Mouse (Mus musculus) heart, embryonic 16.5 days (tissue): ENCODE measurements around the gene Polr2f. TPM values are rescaled to one million over a fixed set of nuclear protein-coding genes. Genes with fewer than 3 reads are reported as not detected.

Source experiments
- ATAC-seq: fragments of 200-750 bp; cut with Nextera tagmentation; replicated peaks from 2 replicates; pipeline ENCODE4 v1.8.0; 2017; ENCODE audit warnings: moderate number of reproducible peaks; ENCODE audit not compliant: insufficient read depth, low FRiP score; ENCODE audit errors: extremely low read depth
- H3K27ac ChIP-seq: fragments of 300-500 bp; sonication (generic); 2 replicates; pipeline ENCODE4 v1.5.1; 2014; ENCODE audit warnings: mild to moderate bottlenecking, low read length, control low read depth, moderate library complexity
- H3K27me3 ChIP-seq: fragments of 300-500 bp; sonication (generic); 2 replicates; pipeline ENCODE4 v1.6.1; 2014; ENCODE audit warnings: low read length, mixed read lengths; ENCODE audit not compliant: control insufficient read depth, insufficient read depth
- H3K36me3 ChIP-seq: fragments of 300-500 bp; sonication (generic); 2 replicates; pipeline ENCODE4 v1.6.1; 2014; ENCODE audit not compliant: control insufficient read depth, insufficient read depth
- H3K4me1 ChIP-seq: fragments of 300-500 bp; sonication (generic); 2 replicates; pipeline ENCODE4 v1.6.1; 2014; ENCODE audit warnings: low read length, mixed read lengths; ENCODE audit not compliant: control insufficient read depth, insufficient read depth
- H3K4me2 ChIP-seq: fragments of 300-500 bp; sonication (generic); 2 replicates; pipeline ENCODE4 v1.6.1; 2014; ENCODE audit warnings: low read depth, mild to moderate bottlenecking, control low read depth, low read length
- H3K4me3 ChIP-seq: fragments of 300-500 bp; sonication (generic); 2 replicates; pipeline ENCODE4 v1.5.1; 2014; ENCODE audit warnings: mild to moderate bottlenecking, control low read depth, low read length
- H3K9ac ChIP-seq: fragments of 300-500 bp; sonication (generic); 2 replicates; pipeline ENCODE4 v1.6.1; 2014; ENCODE audit warnings: low read length, control low read depth
- H3K9me3 ChIP-seq: fragments of 300-500 bp; sonication (generic); replicated peaks from 2 replicates; pipeline ENCODE4 v1.6.1; 2016; ENCODE audit warnings: low read length; ENCODE audit not compliant: control insufficient read depth
- WGBS: fragments of 180-500 bp; shearing (Covaris S2); extraction: QIAGEN DNeasy Blood & Tissue Kit; methylation state at CpG from one replicate; pipeline ENCODE4 v1.1.7; 2014; 5-methylcytosine and 5-hydroxymethylcytosine counted together
- polyA plus RNA-seq: library from polyadenylated mRNA; unstranded; fragments of >200 nt; fragmentation: Nextera tagmentation; extraction: Ambion mirVana; gene quantifications from 2 replicates; pipeline ENCODE4 v1.2.1, GENCODE M21; 2015

Gene Polr2f
- polyA plus RNA-seq: 222 and 262 TPM in 2 replicates

DNA sequence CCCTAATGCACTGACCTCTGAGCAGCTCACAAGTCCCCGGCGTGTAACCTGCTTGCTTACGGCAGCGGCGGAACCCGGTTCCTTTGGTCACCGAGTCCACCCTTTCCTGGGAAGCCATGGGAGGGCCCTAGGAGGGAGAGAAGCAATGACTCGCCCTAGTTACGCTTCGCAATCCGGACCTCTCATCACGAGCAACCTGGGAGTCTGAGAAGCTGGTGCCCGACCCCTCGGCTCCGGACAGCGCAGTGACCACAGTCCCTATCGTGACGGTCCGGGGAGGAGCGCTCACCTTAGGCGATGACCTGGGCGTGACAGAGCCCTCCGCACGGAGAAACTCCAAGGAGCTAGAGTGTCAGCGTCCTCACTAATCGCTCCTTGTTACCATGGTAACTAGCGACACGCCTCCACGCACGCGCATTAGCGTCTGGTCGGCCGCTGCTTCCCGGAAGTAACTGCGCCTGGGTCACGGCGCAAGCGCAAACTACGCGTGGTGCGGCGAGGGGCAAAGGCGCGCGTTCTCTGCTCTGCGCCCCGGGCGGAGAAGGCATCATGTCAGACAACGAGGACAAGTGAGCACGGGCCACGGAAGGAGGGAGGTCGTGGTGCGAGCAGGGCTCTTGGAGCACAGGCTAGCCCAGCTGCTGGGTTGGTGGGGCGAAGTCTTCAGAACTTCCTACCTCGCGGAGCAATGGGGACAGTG, at the start of gene Polr2f, which contains the start of gene 1700088E04Rik:
Gene Polr2f (plus strand): TSS at position 144 of the 700 bp plus-strand sequence.
Gene 1700088E04Rik (minus strand): TSS at position 388 of the 700 bp plus-strand sequence.
- H3K27me3 ChIP-seq: no peaks in the 10 kb centered on the region
- peaks cover 8% of the 10 kb centered on the region; the same call in 1 of the 2 replicates for H3K36me3 ChIP-seq
- peak; percentile 90 for ATAC-seq
- peak within 1 kb of the TSS; percentile 58 for H3K27ac ChIP-seq
- H3K4me2 ChIP-seq: peak within 1 kb of the TSS; percentile 92
- peaks cover 14% of the 10 kb centered on the region for H3K4me1 ChIP-seq
- WGBS: under 1% methylated on average over 57 of the region's 57 CpGs
- peak within 1 kb of the TSS; percentile 82 for H3K4me3 ChIP-seq
- H3K9me3 ChIP-seq: no peaks in the 10 kb centered on the region
- peak within 1 kb of the TSS; percentile 88 for H3K9ac ChIP-seq

DNA sequence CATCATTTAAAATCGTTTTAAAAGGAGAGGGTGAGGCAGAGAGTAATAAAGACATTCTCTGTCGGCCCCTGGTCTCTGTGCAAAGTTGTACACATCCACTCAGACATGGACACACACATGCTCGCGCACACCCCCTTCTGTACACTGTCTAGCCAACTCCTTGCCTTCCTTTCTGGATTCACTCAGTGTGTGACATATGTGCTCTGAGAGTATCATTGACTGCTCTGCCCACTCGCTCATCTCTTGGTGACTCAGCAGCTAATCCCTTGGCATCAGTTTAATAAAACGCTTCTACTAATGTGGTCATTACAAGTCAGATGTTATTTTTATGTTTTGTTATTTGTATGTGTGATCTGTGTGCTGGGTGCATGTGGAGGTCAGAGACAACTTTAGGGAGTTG, 48.5 kb upstream of the Polr2f start:
- no peak for ATAC-seq
- Histone ChIP-seq H3K4me3 (no peak overlapping the region), H3K4me1 (peaks cover 11% of the 10 kb centered on the region), H3K36me3 (peaks cover 54% of the 10 kb centered on the region), H3K27ac (no peak overlapping the region), H3K9me3 (no peaks in the 10 kb centered on the region), H3K4me2 (no peak overlapping the region), H3K27me3 (no peaks in the 10 kb centered on the region), H3K9ac (no peak overlapping the region)
- 85% methylated on average over 6 of the region's 6 CpGs for WGBS

DNA sequence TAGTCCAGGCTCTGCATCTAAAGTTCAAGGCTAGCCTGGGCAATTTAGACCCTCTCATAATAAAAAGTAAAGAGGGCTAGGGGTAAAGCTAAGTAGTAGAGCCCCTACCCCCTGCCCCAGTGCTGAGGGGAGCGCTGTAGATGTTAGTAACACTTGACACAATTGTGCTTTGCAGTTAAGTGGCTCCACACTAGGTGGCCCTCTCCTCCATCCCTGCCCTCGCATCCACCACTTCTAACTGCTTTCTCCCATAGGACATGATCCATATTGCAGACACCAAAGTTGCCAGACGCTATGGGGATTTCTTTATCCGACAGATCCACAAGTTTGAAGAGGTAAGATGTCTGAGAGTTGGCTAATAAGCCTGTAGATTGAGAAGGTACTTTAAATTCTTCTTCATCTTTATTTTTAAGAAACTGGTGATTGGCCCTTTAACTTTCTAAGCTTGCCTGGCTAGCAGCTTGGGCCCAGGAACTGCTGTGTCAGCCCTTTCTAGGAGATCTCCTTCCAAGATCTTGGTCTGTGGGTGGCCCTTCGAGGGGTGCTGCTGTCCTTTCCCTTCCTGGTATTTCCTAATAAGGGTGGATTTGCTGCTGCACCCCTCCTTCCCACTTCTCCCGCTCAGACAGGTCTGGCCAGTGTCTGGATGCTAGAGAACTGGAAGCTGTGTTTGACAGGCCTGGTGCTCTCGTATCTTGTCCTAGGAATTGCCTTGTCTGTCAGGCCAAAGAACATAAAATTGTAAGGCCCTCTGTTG, 47.5 kb upstream of the Polr2f start:
- H3K36me3 ChIP-seq: peaks cover 47% of the 10 kb centered on the region

DNA sequence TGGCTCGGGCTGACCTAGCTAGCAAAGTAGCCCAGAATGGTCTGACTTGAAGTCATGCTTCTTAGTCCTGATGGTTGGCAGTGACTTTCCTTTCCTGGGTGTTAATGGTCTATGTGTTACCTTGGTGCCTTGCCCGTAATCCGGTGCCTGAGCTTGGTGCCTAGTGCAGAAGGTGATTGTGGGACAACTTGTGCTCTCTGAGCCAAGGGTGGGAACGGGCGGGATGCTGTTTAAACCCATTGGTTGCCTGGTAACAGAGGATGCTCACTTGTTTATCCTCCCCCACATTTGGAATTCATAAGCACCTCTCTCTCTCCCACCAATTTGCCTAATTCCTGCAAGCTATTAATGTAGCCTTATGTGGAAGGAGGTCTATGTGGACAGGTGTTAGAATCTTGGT, 45.3 kb upstream of the Polr2f start:
- Histone ChIP-seq H3K4me1 (peaks cover 42% of the 10 kb centered on the region), H3K36me3 (peaks cover 30% of the 10 kb centered on the region), H3K4me2 (no peak overlapping the region), H3K4me3 (no peak overlapping the region), H3K27ac (no peak overlapping the region), H3K9me3 (no peaks in the 10 kb centered on the region), H3K9ac (no peak overlapping the region), H3K27me3 (no peaks in the 10 kb centered on the region)
- 84% methylated on average over 5 of the region's 5 CpGs for WGBS
- ATAC-seq: no peak

More for the DNA sequence above, 47.5 kb upstream of the Polr2f start:
- no peaks in the 10 kb centered on the region for H3K9me3 ChIP-seq
- 45% methylated on average over 7 of the region's 7 CpGs for WGBS
- no peak overlapping the region for H3K4me2 ChIP-seq
- H3K9ac ChIP-seq: 0 out of 2 replicates have a peak overlapping the region, but pooled peaks have one; percentile 25
- no peak overlapping the region for H3K4me3 ChIP-seq
- no peak for ATAC-seq
- H3K4me1 ChIP-seq: peaks cover 21% of the 10 kb centered on the region
- H3K27ac ChIP-seq: no peak overlapping the region
- H3K27me3 ChIP-seq: no peaks in the 10 kb centered on the region

DNA sequence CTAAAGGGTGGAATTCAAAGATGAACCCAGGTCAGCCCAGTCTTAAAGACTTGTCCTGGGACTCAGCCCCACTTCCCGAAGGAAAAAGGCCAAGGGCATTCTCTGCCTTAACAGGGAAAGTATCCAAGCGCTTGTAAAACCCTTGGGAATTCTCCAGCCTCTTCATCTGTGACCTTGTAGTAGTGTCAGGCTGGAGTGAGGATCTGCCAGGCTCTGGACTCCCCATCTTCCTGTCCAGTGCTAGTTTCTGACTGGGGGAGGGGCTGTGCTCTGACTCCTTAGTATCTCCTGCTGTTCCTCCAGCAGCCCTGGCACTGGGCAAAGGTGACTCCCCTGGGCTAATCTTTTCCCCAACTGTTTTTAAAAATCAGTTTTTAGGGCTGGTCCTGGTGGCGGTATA, 44.3 kb upstream of the Polr2f start:
- no peak overlapping the region for H3K4me2 ChIP-seq
- peak overlapping the region; percentile 68 for H3K9ac ChIP-seq
- peaks cover 24% of the 10 kb centered on the region for H3K36me3 ChIP-seq
- H3K27ac ChIP-seq: peak overlapping the region; percentile 99
- 43% methylated on average over 3 of the region's 3 CpGs for WGBS
- no peak for ATAC-seq
- H3K4me1 ChIP-seq: peaks cover 53% of the 10 kb centered on the region
- no peaks in the 10 kb centered on the region for H3K27me3 ChIP-seq
- no peaks in the 10 kb centered on the region for H3K9me3 ChIP-seq
- H3K4me3 ChIP-seq: no peak overlapping the region

DNA sequence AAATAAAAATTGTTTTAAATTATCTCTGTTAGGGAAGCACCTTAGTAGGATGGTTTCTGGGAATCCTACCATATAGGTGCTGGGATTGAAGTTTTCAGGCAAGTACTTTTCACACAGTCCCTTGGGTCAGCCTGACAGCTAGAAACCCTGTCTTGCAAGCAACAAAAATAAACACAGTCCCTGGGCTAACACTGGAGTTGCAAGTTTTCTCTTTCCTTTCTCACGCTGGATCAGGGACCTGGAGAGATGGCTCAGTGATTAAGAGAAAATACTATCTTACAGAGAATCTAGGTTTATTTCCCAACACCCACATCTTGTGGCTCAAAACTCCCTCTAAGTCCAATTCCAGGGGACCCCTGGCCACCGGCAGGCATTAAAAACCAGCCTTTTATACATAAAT, 43.7 kb upstream of the Polr2f start:
- H3K9ac ChIP-seq: peak overlapping the region; percentile 68
- peaks cover 54% of the 10 kb centered on the region for H3K4me1 ChIP-seq
- no peaks in the 10 kb centered on the region for H3K27me3 ChIP-seq
- no peaks in the 10 kb centered on the region for H3K9me3 ChIP-seq
- H3K27ac ChIP-seq: peak overlapping the region; percentile 99
- ATAC-seq: peak; percentile 22; the same call in 1 of the 2 replicates
- no peak overlapping the region for H3K4me3 ChIP-seq
- peak overlapping the region; percentile 53 for H3K4me2 ChIP-seq
- WGBS: 11% methylated on average over 2 of the region's 2 CpGs
- H3K36me3 ChIP-seq: peaks cover 18% of the 10 kb centered on the region; the same call in 1 of the 2 replicates

DNA sequence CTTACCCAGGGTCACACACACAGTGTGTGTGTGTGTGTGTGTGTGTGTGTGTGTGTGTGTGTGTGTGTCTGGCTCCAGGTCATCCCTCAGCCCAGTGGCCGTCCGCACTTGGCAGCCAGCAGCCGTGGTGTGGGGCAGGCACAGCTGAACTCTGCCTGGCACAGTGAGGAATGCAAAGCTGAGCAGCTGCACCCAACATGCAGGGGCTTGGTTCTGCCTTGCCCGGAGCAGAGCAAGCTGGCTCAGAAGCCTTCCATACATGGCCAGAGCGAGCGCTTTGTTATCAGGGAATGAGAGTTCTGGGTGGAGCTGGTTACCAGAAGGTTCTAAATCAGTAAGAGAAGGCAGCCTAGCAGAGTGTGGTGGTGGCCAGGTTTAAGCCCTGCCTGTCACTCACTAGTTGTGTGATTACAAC, 43.2 kb upstream of the Polr2f start:
- no peak overlapping the region for H3K4me3 ChIP-seq
- H3K27me3 ChIP-seq: no peaks in the 10 kb centered on the region
- peak; percentile 91 for ATAC-seq
- peak overlapping the region; percentile 53 for H3K4me2 ChIP-seq
- WGBS: 12% methylated on average over 6 of the region's 6 CpGs
- peaks cover 15% of the 10 kb centered on the region; the same call in 1 of the 2 replicates for H3K36me3 ChIP-seq
- peaks cover 54% of the 10 kb centered on the region for H3K4me1 ChIP-seq
- H3K9me3 ChIP-seq: no peaks in the 10 kb centered on the region
- H3K9ac ChIP-seq: peak overlapping the region; percentile 68
- H3K27ac ChIP-seq: peak overlapping the region; percentile 99

DNA sequence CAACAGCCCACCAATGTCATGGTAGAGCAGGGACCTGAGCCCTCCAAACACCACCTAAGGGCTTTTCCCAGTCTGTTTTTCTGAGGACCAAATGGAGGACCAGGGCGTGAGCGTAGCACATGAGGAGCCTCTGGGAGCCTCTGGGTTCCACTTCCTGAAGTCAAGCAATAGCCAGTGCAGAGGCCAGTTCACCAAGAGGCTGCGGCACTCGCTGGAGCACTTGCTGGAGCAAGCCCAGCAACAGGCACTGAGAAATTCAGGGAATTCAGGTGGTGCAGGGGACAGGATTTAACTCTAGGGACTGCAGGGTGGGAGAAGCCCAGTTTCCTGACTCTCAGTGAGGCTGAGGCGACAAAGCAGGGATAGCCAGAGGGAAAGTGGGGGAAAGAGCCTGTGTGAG, 42.6 kb upstream of the Polr2f start:
- peaks cover 54% of the 10 kb centered on the region for H3K4me1 ChIP-seq
- H3K27ac ChIP-seq: peak overlapping the region; percentile 99
- peak overlapping the region; percentile 68 for H3K9ac ChIP-seq
- no peaks in the 10 kb centered on the region for H3K27me3 ChIP-seq
- ATAC-seq: no peak
- no peak overlapping the region for H3K4me2 ChIP-seq
- peaks cover 12% of the 10 kb centered on the region; the same call in 1 of the 2 replicates for H3K36me3 ChIP-seq
- no peaks in the 10 kb centered on the region for H3K9me3 ChIP-seq
- H3K4me3 ChIP-seq: no peak overlapping the region
- WGBS: 44% methylated on average over 5 of the region's 5 CpGs

DNA sequence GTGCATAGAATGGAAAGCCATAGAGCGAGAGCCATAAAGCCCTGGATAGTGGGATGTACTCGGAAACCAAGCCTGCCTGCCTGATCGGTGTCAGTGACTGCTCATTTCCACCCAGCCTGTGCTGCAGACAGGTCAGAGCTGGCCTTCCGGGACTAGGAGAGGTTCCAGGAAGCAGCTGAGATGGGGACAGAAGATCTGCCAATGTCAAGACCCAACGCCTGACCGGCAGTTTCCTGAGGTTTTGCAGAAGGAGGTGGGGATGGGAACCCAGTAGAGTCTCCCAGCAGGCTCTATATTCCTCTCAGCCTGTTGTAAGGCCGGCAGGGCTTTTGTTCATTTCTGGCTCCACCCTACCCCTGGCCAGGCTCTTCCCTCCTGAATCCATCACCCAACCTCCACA, 41.9 kb upstream of the Polr2f start:
- peak overlapping the region; percentile 68 for H3K9ac ChIP-seq
- no peak for ATAC-seq
- peaks cover 54% of the 10 kb centered on the region for H3K4me1 ChIP-seq
- H3K9me3 ChIP-seq: no peaks in the 10 kb centered on the region
- no peak overlapping the region for H3K4me3 ChIP-seq
- H3K36me3 ChIP-seq: peaks cover 12% of the 10 kb centered on the region; the same call in 1 of the 2 replicates
- peak overlapping the region; percentile 99 for H3K27ac ChIP-seq
- 32% methylated on average over 7 of the region's 7 CpGs for WGBS
- no peaks in the 10 kb centered on the region for H3K27me3 ChIP-seq
- H3K4me2 ChIP-seq: no peak overlapping the region
